Mouse (Mus musculus) liver, postnatal 0 days (tissue): Measurements from ENCODE around the gene Chp1.

Source experiments
- CTCF ChIP-seq: sonication (generic); IDR thresholded peaks from 2 replicates; pipeline ENCODE4 v1.5.1; 2016; ENCODE audit warnings: antibody characterized with exemption, low read depth
- EP300 ChIP-seq: IDR thresholded peaks from 2 replicates; pipeline ENCODE4 v1.6.1; 2016; ENCODE audit warnings: antibody characterized with exemption, low read depth, mild to moderate bottlenecking

DNA sequence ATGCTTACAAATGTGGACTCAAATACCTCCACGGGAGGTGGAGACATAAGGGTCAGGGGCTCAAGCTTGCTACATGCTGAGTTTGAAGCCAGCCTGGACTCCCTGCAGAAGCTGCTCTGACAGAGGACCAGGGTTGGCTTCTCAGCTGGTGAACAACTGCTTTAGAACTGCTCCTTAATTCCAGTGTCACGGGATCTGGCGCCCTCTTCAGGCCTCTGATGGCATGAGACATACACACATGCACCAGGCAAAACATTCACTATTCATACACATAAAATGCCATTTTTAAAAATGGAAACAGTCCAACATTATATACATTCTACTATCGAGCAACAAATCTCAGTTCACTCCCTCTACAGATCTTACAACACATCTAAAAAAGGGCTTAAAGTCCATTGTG, 39.9 kb downstream of the Chp1 start:
- peak; percentile 95 for TF ChIP-seq CTCF
- no peak for TF ChIP-seq EP300
